ENCODE assay signal across 14 mouse cellular contexts in the genomic region with DNA sequence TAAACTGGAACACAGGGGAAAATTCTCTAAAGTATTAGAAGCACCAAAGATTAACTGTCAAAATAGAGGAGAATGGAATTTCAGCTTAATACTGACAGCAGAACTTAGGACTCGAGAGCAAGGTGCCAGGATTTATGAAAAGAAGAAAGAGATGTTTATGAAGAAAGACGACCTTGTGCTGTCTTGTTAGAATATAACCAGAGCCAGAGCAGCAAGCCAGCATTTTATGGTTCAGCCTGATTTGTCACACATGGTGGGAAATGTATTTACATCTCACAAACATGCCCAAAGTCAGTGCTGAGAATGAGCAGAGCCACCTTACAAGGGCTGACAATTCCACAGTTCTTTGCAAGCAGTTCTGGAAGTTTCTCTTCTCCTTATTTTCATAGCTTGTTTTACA.
"Had no signal": no experiment of that assay in that cellular context is flagged by ENCODE, and none has a peak within 500 bp of the region (broad histone marks: within the 10 kb centered on the region; RNA-seq: fewer than 3 reads in every experiment).

No protein-coding gene starts in this region.

- H3K27me3 ChIP-seq: limb, embryonic 13.5 days; neural tube, embryonic 13.5 days had no signal

- H3K36me3 ChIP-seq: limb, embryonic 13.5 days; midbrain, embryonic 10.5 days; neural tube, embryonic 13.5 days had no signal

- ATAC-seq: midbrain, embryonic 16.5 days had no signal

- H3K4me1 ChIP-seq: limb, embryonic 13.5 days; midbrain, embryonic 10.5 days; neural tube, embryonic 13.5 days had no signal

- H3K4me3 ChIP-seq: limb, embryonic 13.5 days; midbrain, embryonic 10.5 days; neural tube, embryonic 13.5 days had no signal

- H3K27ac ChIP-seq: limb, embryonic 13.5 days; liver, embryonic 14.5 days; midbrain, embryonic 10.5 days; neural tube, embryonic 13.5 days had no signal

- H3K9me3 ChIP-seq: limb, embryonic 13.5 days; midbrain, embryonic 10.5 days; neural tube, embryonic 13.5 days had no signal

- DNase-seq: kidney, adult 11 months; kidney, adult 9 months; kidney, postnatal 10 days; left cerebral cortex, postnatal 4 days; lung, adult 18-20 months; lung, postnatal 36 days; right cerebral cortex, adult 18-20 months; right cerebral cortex, postnatal 25 days; thymus, postnatal 36 days had no signal

- H3K4me2 ChIP-seq: limb, embryonic 13.5 days; neural tube, embryonic 13.5 days had no signal

- H3K9ac ChIP-seq: limb, embryonic 13.5 days; liver, embryonic 14.5 days; neural tube, embryonic 13.5 days had no signal
